Mouse (Mus musculus): ENCODE measurements around the gene Ap3b2. TPM values are rescaled to one million over a fixed set of nuclear protein-coding genes. Genes with fewer than 3 reads are reported as not detected.

Gene Ap3b2
- not detected in 2 replicates for polyA plus RNA-seq (2012; ENCODE audit: insufficient read depth, insufficient read length, missing spikeins)

GRCm38 (mm10) chr7:81493331-81494021, at the start of gene Ap3b2:
Gene Ap3b2 (minus strand): TSS chr7:81493925.
- 0 out of 2 replicates have a peak, but pooled peaks cover 2% of the 10 kb centered on the region for H3K4me1 ChIP-seq (ENCODE audit: control insufficient read depth, insufficient read depth, insufficient read length, low read length)
- H3K27ac ChIP-seq (replicated peaks; ENCODE audit: low read depth, low read length), result no peak within 1 kb of the TSS
- H3K4me3 ChIP-seq (ENCODE audit: insufficient read depth, low read depth, low read length), result peak within 1 kb of the TSS; percentile 63

DNA sequence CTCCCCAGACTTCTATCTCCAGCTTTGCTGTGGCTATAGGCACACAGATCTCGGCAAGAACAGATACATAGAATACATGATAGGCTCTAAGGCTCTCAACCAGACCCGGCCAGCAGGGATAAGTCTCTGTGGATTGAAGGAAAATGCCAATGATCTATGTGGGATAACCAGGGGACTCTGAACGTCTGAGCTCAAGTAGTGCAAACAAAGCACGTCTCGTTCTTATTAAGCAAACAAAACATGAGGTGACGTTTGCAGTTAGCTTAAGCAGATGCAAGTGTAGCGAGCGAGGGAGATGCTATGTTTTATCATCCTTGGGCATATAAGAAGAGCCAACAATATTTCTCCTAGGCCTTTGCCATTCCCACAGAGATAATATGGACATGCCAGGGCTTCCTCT, 49.2 kb upstream of the Ap3b2 start:
- peak overlapping the region; percentile 71 for H3K27ac ChIP-seq (replicated peaks; ENCODE audit: low read depth, low read length)
- peaks cover 14% of the 10 kb centered on the region for H3K4me1 ChIP-seq (ENCODE audit: control insufficient read depth, insufficient read depth, insufficient read length, low read length)
- H3K4me3 ChIP-seq (ENCODE audit: insufficient read depth, low read depth, low read length), result no peak overlapping the region

GRCm38 (mm10) chr7:81541924-81542524, 48.3 kb upstream of the Ap3b2 start:
- Histone ChIP-seq H3K27ac (replicated peaks; ENCODE audit: low read depth, low read length) (peak overlapping the region; percentile 71), H3K4me1 (ENCODE audit: control insufficient read depth, insufficient read depth, insufficient read length, low read length) (peaks cover 14% of the 10 kb centered on the region), H3K4me3 (ENCODE audit: insufficient read depth, low read depth, low read length) (no peak overlapping the region)

DNA sequence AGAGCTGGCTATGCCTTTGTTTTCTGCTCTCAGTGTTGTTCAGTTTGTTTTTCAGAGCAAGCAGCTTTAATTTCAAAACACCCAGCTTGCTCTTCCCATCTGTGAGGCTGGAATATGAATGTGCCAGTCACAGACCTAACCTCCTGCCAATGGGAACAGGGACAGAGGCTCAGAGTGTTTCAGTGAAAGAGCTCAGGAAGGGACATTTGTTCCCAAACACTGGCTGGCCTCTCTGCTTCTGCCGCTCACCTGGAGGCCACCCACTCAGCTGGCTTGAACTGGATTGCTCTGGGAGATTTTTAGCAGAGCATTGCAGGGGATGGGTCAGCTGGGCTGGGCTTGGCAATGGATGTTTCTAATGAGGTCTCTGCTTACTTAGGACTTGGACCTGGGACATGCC, 47.3 kb upstream of the Ap3b2 start:
- peaks cover 14% of the 10 kb centered on the region for H3K4me1 ChIP-seq (ENCODE audit: control insufficient read depth, insufficient read depth, insufficient read length, low read length)
- H3K27ac ChIP-seq (replicated peaks; ENCODE audit: low read depth, low read length), result peak overlapping the region; percentile 49
- H3K4me3 ChIP-seq (ENCODE audit: insufficient read depth, low read depth, low read length), result no peak overlapping the region

GRCm38 (mm10) chr7:81539565-81539964, 45.8 kb upstream of the Ap3b2 start:
- H3K27ac ChIP-seq (replicated peaks; ENCODE audit: low read depth, low read length), result no peak overlapping the region
- H3K4me1 ChIP-seq (ENCODE audit: control insufficient read depth, insufficient read depth, insufficient read length, low read length), result peaks cover 14% of the 10 kb centered on the region
- no peak overlapping the region for H3K4me3 ChIP-seq (ENCODE audit: insufficient read depth, low read depth, low read length)

- H3K4me1 ChIP-seq (ENCODE audit: control insufficient read depth, insufficient read depth, insufficient read length, low read length), result peaks cover 12% of the 10 kb centered on the region
- no peak overlapping the region for H3K27ac ChIP-seq (replicated peaks; ENCODE audit: low read depth, low read length)
- H3K4me3 ChIP-seq (ENCODE audit: insufficient read depth, low read depth, low read length), result no peak overlapping the region
Observed at GRCm38 (mm10) chr7:81538070-81538675, 44.4 kb upstream of the Ap3b2 start.

DNA sequence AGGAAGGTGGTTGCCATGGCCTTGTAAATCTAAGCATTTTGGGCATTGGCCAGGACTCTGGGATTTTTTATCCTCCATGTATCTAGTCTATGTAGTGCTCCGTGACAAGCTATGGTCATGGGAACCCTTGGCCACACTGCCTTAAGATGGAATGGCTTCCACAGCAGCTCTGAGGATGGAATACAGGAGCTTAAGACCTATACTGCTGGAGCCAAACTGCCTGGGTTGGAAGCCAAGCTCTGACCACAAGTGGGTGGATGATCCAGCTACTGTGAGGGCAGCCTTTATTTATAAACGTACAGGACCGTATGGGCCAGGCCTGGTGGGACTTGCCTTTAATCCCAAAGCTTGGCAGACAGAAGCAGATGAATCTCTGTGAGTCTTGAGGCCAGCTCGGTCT, 42.8 kb upstream of the Ap3b2 start:
- no peak overlapping the region for H3K27ac ChIP-seq (replicated peaks; ENCODE audit: low read depth, low read length)
- no peak overlapping the region for H3K4me3 ChIP-seq (ENCODE audit: insufficient read depth, low read depth, low read length)
- H3K4me1 ChIP-seq (ENCODE audit: control insufficient read depth, insufficient read depth, insufficient read length, low read length), result peaks cover 4% of the 10 kb centered on the region; the same call in 1 of the 2 replicates

GRCm38 (mm10) chr7:81531462-81531861, 37.7 kb upstream of the Ap3b2 start:
- Histone ChIP-seq H3K4me3 (ENCODE audit: insufficient read depth, low read depth, low read length) (no peak overlapping the region), H3K27ac (replicated peaks; ENCODE audit: low read depth, low read length) (no peak overlapping the region), H3K4me1 (ENCODE audit: control insufficient read depth, insufficient read depth, insufficient read length, low read length) (no peaks in the 10 kb centered on the region)

DNA sequence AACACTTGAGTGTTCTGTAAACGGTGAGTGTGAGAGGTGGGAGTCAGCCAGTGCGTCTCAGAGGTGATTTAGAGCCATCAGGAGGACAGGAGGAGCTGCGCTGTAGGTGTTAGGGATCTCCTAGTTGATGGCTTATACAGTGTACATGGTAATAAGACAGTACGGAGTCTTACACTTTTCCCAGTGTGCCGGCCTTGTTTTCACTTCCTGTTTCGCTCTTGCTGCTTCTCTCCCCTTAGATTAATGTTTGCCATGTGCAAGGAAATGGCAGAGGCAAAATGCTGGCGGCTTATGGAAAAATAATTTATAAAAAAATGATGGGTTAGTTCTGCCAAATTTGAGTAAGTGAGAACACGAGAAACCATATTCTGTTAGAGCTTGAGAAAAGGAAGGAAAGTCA, 35.2 kb upstream of the Ap3b2 start:
- Histone ChIP-seq H3K4me1 (ENCODE audit: control insufficient read depth, insufficient read depth, insufficient read length, low read length) (no peaks in the 10 kb centered on the region), H3K4me3 (ENCODE audit: insufficient read depth, low read depth, low read length) (no peak overlapping the region), H3K27ac (replicated peaks; ENCODE audit: low read depth, low read length) (no peak overlapping the region)

- Histone ChIP-seq H3K4me3 (ENCODE audit: insufficient read depth, low read depth, low read length) (peak overlapping the region; percentile 88), H3K4me1 (ENCODE audit: control insufficient read depth, insufficient read depth, insufficient read length, low read length) (no peaks in the 10 kb centered on the region), H3K27ac (replicated peaks; ENCODE audit: low read depth, low read length) (peak overlapping the region; percentile 80)
Observed at GRCm38 (mm10) chr7:81523663-81524017, 29.9 kb upstream of the Ap3b2 start.

- peak overlapping the region; percentile 85 for H3K27ac ChIP-seq (replicated peaks; ENCODE audit: low read depth, low read length)
- H3K4me1 ChIP-seq (ENCODE audit: control insufficient read depth, insufficient read depth, insufficient read length, low read length), result no peaks in the 10 kb centered on the region
- H3K4me3 ChIP-seq (ENCODE audit: insufficient read depth, low read depth, low read length), result peak overlapping the region; percentile 88
Observed at GRCm38 (mm10) chr7:81523008-81523662, 29.4 kb upstream of the Ap3b2 start.

DNA sequence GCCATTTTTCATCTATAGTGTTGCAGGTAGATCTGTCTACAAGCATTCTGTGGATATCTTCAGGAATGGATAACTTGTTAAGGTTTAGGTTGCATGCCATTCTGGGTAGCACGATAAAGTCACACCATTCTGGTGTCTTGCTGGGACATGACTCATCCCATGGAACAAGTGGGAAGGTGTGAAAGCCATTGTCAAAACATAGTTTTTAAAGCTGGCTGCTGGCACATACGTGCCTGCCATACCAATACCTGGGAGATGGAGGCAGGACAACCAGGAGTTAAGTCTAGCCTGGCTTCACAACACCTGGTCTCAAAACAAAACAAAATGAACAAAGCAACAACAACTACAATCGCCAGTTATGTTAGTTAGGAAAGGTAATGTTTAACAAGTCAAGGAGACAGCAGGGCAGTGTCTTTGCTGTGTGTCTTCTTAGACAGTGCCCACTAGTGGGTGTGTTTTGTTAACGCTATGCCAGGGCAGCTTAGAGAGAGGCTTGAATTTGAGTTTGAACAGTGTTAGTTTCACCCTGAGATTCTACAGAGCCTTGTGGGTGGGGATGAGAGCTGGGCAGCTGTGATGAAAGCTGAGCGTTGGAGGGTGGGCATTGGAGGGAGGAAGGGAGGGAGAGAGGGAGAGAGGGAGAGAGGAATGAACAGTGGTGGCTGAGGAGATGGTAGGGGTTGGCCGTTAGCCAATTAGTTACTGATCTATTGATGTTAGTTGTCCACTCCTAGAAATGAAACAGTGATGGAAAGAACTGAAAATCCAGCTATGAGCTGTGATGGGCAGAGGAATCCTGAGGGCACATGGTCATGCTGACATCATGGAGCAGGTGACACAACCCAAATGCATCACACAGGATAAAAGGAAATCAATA, 22.7 kb upstream of the Ap3b2 start:
- Histone ChIP-seq H3K4me1 (ENCODE audit: control insufficient read depth, insufficient read depth, insufficient read length, low read length) (no peaks in the 10 kb centered on the region), H3K27ac (replicated peaks; ENCODE audit: low read depth, low read length) (no peak overlapping the region), H3K4me3 (ENCODE audit: insufficient read depth, low read depth, low read length) (no peak overlapping the region)

GRCm38 (mm10) chr7:81514906-81515590, 21.3 kb upstream of the Ap3b2 start:
- Histone ChIP-seq H3K4me3 (ENCODE audit: insufficient read depth, low read depth, low read length) (no peak overlapping the region), H3K27ac (replicated peaks; ENCODE audit: low read depth, low read length) (no peak overlapping the region), H3K4me1 (ENCODE audit: control insufficient read depth, insufficient read depth, insufficient read length, low read length) (no peaks in the 10 kb centered on the region)

DNA sequence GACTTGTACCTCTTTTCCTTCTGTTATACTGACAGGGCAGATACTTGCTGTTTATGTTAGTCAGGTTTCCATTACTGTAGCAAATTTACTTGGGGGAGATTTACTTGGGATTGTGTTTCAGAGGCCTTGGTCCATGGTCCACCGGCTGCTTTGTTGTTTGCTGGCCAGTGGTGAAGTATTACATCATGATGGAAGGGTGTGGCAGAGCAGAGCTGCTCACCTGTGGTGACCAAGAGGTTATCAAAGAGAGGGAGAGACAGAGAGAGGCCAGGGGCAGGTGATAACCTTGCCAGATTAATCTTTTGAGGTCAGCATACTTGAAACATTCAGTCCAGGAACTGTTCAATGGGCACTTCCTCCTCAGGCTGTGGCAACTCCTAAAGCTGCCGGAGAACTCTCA, 7.3 kb upstream of the Ap3b2 start:
- Histone ChIP-seq H3K27ac (replicated peaks; ENCODE audit: low read depth, low read length) (no peak overlapping the region), H3K4me1 (ENCODE audit: control insufficient read depth, insufficient read depth, insufficient read length, low read length) (no peaks in the 10 kb centered on the region), H3K4me3 (ENCODE audit: insufficient read depth, low read depth, low read length) (no peak overlapping the region)

Data from brown adipose tissue, adult 24 weeks (tissue).